Mouse (Mus musculus) retina, postnatal 1 day (tissue): ENCODE measurements around the gene Rad9b.

ENCODE experiments used
- DNase-seq: peaks from one replicate; pipeline ENCODE4 v3.0.0-alpha.2; 2012

Rad9b gene

GRCm38 (mm10) chr5:122310699-122311098 lies 43.3 kb downstream of the Rad9b start:
- DNase-seq, result no peak

DNA sequence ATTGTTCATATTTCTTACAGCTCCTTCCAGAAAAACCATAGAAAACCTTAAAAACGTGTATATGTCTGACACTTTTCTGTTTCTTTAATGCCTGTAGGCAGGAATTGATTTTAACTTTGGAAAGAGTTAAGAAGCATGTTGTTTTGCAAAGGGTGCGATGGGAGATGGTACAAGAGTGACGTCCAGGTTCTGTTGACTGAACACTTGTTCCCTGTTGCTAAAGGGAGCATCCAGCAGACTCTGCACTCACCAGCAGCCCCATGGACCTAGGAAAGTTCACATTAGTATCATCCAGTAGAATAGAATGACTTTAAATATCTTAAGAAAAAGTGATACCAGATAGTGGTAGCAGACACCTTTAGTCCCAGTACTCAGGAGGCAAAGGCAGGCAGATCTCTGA lies 47.5 kb downstream of the Rad9b start:
- DNase-seq, result no peak

GRCm38 (mm10) chr5:122305472-122305871 lies 48.6 kb downstream of the Rad9b start:
- no peak for DNase-seq

DNA sequence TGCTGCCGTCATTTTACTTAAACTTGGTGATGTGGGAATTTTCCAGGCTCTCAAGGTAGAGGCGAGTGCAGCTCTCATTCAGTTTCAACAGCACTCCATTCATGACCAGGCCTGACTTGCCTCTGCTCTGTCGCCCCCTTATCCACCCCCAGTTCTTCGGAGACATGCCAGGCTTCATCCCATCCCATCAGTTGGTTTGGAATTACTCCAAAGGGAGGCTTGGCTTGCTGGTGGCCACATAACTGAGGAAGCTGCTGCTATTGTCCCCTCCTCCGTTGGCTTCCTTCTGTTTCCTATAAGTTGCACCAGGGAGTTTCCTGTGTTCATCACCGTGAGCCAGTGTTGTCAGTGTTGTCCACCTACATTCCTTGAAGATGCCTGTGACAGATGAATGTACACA lies 49.5 kb downstream of the Rad9b start:
- no peak for DNase-seq

- DNase-seq, result no peak
Measured at GRCm38 (mm10) chr5:122303937-122304336, 50.1 kb downstream of the Rad9b start.

DNA sequence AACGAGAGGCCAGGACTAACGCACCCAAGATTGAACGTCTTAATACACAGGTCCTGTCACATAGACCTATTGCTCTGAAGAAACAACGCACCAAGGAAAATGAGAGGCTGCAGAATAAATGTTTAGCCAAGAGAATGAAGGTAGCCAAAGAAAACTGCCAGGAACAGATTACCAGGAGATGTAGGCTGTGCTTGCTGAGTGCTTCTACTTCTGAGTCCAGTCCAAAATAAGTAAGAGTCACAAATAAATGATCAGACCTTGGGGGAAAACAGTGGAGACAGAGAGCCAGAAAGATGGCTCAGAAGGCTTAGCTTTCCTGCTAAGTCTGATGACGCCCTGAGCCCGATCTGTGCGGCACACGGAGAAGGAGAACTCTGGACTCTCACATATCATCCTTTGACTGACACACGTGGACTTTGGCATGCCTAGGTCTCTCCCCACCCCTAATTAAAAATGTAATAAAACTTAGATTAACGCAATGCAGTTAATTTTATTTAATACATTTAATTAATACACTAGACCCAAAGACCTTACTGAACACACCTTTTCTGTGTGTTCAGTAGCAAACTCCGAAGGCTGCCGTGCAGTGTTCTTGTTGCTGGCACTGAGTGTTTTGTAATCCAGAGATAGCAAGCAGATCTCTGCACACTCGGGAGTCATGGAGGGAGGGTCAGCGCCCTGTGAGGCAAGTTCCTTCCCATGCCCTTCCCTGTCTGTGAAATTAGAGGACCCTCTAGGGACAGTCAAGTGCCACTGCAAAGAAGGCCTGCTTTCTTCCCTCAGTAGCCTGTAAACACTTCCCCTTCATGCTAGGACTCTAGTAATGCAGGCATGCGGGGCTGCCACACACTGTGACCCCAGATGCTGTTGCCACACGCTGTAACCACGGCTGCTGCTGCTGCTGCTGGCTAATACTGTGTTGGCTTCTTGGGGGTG lies 51.0 kb downstream of the Rad9b start:
- peak; percentile 26 for DNase-seq

GRCm38 (mm10) chr5:122300071-122300518 lies 53.9 kb downstream of the Rad9b start:
- no peak for DNase-seq

DNA sequence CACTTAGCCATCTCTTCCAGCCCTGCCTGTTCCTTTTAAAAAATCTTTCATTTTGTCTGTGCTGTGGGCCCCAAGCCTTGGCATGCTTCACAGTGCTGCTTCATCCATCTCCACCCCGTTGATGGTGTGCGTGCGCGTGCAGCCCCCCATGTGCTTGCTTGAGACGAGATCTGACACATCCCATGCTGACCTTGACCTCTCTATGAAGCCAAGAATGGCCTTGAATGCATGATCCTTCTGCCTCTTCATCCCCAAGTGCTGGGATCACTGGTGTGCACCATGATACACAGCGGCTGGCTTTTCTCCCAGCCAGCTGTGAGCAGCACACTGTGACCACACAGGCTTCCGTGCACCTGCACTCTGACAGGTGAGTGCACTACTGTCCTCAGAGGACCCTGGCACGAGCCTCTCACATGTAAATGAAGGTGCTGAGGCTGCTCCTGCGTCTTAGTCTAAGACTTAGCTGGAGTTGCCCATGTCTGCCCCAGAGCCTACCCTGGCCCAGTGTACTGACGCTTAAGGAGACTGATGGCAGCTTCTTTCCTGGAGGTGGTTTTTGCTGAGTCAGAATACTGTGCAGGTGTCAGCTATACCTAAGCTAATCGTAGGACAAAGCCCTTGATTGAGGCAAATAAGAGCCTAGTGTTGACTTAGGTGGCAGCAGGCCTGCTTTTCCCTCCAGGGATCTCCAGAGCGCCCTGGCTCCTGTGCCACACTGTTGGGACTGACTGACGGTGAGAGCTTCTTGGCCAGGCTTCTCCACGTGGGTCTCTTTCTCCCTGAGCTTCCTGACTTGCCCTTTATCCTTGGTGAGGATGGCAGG lies 58.7 kb downstream of the Rad9b start:
- no peak for DNase-seq

DNA sequence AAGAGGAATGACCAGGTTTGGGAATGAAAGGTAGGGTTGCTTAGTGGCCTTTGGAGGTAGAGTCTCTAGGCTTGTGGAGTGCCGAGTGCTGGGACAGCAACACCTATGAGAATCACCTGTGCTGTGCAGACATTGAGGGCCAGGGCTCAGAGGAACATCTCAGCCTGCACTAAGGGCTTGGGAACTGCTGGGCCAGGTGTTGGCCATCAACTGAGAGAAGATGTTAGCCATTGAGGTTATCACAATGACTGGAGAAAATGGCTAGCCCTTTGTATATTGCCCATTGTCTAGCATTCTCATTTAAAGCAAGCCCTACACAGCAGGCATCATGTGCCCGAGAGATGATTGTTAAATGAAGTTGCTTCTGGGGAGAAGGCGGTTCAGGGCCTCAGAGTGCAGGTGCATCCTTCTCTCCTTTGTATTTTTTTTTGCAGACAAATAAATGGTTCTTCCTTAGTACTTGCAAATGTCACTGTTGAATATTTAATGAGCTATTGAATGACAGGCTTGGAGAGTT lies 59.8 kb downstream of the Rad9b start:
- no peak for DNase-seq

GRCm38 (mm10) chr5:122293131-122293530 lies 60.9 kb downstream of the Rad9b start:
- DNase-seq, result no peak

GRCm38 (mm10) chr5:122291553-122292339 lies 62.3 kb downstream of the Rad9b start:
- DNase-seq, result no peak

GRCm38 (mm10) chr5:122291149-122291548 lies 62.9 kb downstream of the Rad9b start:
- DNase-seq, result no peak

GRCm38 (mm10) chr5:122288147-122288811 lies 65.8 kb downstream of the Rad9b start:
- no peak for DNase-seq

DNA sequence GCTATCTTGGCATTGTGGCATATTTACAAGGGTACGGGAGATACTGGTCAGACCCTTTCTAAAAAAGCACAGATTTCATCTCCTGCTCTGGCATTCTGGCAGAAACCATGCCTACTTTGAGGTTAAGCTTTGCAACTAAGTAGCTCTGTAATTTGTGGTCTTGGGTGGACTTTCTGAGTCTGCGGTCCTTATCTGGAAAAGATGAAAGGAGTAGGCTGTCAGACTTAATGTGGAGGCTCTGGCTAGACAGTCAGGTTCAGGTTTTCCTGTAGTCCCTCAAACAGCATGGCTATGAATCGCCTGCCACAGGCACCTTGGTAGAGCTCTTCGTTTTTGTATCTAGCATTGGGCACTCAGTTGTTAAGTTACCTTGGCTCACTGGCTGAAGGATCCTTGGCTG lies 67.0 kb downstream of the Rad9b start:
- DNase-seq, result no peak

- no peak for DNase-seq
Measured at GRCm38 (mm10) chr5:122286191-122286590, 67.8 kb downstream of the Rad9b start.

DNA sequence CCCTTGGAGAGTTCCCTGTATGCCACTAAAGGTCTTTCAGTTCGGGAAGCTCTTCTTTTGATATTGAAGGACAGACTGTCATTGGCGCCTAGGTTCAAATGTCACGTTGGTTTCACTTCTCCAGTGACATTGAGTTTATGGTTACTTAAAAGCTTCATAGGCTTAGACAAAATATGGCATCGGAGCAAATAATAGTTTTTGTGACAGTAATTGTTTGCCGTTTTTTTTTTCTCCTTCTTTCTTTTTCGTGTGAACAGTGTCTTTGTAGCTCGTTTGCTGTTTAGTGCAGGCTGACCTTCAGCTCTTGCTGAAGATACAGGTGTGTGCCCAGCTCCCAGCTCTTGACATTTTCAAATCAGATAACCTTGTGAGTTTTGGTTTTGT lies 68.3 kb downstream of the Rad9b start:
- DNase-seq, result no peak

DNA sequence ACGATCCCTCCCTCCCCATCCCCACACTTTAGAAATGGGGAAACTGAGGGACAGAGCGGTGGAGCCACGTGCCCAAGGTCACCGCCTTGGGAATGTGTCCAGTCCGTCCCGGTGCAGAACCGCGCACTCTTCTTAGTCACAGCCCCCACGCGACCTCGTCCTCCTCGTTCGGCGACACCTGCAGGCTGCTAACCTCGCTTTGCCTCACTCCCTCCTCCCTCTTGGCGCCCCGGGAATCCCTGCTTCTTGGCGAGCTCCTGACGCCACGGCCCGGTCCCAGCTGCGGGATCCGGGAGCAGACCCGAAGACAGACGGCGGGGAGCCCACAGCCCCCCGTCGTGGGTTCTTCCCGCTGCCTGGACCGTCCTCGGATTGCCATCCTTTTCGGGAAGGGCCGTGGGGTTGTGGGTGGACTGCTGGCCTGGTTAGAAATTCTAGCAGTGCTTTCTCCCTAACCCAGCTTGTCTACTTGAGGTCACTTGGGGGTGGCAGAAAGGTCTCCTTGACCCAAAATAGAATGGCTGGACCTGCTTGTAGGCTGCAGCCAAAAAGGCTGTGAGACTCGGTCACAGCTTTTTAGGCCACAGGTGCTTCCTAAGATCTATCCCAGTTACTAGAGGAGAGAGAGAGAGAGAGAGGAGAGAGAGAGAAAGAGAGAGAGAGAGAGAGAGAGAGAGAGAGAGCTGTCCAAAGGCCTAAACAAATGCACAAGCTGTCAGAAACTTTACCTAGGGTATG lies 68.8 kb downstream of the Rad9b start:
- peak; percentile 65 for DNase-seq

DNA sequence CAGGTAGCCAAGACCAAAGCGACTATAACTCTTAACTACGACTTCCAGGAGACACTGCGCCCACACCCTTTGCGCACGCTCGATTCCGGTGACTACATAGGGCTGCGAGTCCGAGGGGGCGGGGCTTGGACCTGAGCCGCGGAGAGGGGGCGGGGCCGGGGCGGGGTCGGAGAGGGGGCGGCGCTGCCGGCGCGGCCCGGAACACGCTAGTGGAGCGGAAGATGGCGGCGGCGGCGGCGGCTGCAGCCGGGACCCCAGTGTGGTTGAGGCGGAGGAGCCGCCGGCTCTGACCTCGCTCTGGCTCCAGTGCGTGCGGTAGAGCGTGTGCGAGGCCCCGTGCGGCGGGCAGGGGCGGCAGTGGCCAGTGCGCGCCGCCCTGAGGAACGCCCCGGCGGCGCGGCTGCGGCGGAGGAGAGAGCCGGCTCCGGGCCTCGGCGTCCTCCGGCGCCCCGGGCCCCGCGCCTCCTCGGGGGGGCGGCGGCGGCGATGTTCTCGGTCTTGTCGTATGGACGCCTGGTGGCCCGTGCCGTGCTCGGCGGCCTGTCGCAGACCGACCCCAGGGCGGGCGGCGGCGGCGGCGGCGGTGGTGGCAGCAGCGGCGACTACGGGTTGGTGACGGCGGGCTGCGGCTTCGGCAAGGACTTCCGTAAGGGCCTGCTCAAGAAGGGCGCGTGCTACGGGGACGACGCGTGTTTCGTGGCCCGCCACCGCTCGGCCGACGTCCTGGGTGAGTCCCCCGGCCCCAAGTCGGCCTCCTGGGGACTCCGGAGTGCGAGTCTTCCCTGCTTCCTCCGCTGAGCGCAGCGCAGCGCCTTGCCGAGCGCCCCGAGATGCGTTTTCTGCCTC lies 69.6 kb downstream of the Rad9b start, which contains the start of gene Pptc7:
TSS of gene Pptc7 (plus strand) at position 183 of the 846 bp plus-strand sequence.
- peak; percentile 94 for DNase-seq

DNA sequence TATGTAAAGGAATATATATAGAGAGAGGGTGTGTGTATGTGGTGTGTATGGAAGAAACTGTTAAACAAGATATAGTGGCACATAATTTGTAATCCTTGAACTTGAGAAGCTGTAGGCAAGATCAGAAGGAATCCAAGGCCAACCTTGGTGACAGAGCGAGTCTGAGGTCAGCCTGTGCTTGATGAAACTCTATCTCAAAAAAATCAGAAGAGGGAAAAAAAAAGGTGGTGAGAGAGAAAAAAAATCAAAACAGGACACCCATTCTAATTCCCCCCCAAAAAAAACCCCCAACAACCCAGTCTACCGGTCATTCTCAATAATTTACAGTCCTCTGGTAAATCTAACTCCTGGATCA lies 70.2 kb downstream of the Rad9b start:
- no peak for DNase-seq

DNA sequence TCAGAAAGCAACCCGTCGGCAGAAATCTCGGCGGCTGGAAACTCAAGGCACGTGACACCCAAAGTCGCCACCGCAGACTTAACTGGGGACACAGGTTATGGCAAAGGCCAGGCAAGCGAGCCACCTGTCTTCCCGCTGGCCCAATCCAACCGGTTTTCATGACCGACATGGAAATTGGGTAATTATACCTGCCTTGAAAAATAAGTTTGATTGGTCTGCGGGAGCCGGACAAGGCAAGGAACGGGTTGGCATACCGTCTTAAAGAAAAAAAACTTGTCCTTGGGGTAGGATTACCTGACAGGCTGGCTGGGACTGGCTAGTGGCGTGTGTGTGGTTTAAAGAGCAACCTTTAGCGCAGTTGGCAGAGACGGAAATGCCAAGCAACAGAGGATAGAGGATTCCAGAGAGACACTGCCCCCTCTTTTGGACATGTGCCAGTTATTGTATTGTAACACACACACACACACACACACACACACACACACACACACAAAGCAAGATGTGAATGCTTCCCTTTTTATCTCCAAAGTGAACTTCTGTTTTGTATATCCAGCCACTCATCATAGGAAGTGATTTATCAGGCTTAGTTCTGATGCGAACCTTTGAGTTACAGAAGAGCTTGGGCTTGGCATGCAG lies 73.1 kb downstream of the Rad9b start:
- peak; percentile 65 for DNase-seq
